Mouse (Mus musculus) embryonic facial prominence, embryonic 15.5 days (tissue): ENCODE results near the gene Smg9. TPM values are rescaled to one million over a fixed set of nuclear protein-coding genes. Genes with fewer than 3 reads are reported as not detected.
A peak's percentile ranks its signal among the peaks of the same experiment; 100 is the strongest.

Experiments used
- ATAC-seq: fragments of 200-750 bp; cut with Nextera tagmentation; 2 replicates; pipeline ENCODE4 v1.8.0; 2017; ENCODE audit warnings: low read depth, moderate TSS enrichment; ENCODE audit not compliant: insufficient number of reproducible peaks, low FRiP score, low TSS enrichment
- H3K27ac ChIP-seq: fragments of 300-500 bp; sonication (generic); replicated peaks from 2 replicates; pipeline ENCODE4 v1.5.1; 2015; ENCODE audit warnings: mild to moderate bottlenecking, inconsistent platforms
- H3K27me3 ChIP-seq: fragments of 300-500 bp; sonication (generic); 2 replicates; pipeline ENCODE4 v1.6.1; 2015; ENCODE audit warnings: inconsistent platforms
- H3K36me3 ChIP-seq: fragments of 300-500 bp; sonication (generic); 2 replicates; pipeline ENCODE4 v1.6.1; 2015; ENCODE audit warnings: mild to moderate bottlenecking, inconsistent platforms
- H3K4me1 ChIP-seq: fragments of 300-500 bp; sonication (generic); 2 replicates; pipeline ENCODE4 v1.6.1; 2015; ENCODE audit warnings: inconsistent platforms
- H3K4me2 ChIP-seq: fragments of 300-500 bp; sonication (generic); replicated peaks from 2 replicates; pipeline ENCODE4 v1.6.1; 2015; ENCODE audit warnings: mild to moderate bottlenecking, inconsistent platforms
- H3K4me3 ChIP-seq: fragments of 300-500 bp; sonication (generic); replicated peaks from 2 replicates; pipeline ENCODE4 v1.5.1; 2015; ENCODE audit warnings: mild to moderate bottlenecking, inconsistent platforms
- H3K9ac ChIP-seq: fragments of 300-500 bp; sonication (generic); 2 replicates; pipeline ENCODE4 v1.6.1; 2015; ENCODE audit warnings: inconsistent platforms
- H3K9me3 ChIP-seq: fragments of 300-500 bp; sonication (generic); replicated peaks from 2 replicates; pipeline ENCODE4 v1.6.1; 2016; ENCODE audit warnings: inconsistent platforms
- WGBS: fragments of 180-500 bp; shearing (Covaris S2); methylation state at CpG from one replicate; pipeline ENCODE4 v1.1.7; 2015; 5-methylcytosine and 5-hydroxymethylcytosine counted together
- polyA plus RNA-seq: library from polyadenylated mRNA; unstranded; fragments of >200 nt; fragmentation: Nextera tagmentation; extraction: Ambion mirVana; gene quantifications from 2 replicates; pipeline ENCODE4 v1.2.1, GENCODE M21; 2015

Gene Smg9
- polyA plus RNA-seq: 24.8 and 27.6 TPM in 2 replicates

DNA sequence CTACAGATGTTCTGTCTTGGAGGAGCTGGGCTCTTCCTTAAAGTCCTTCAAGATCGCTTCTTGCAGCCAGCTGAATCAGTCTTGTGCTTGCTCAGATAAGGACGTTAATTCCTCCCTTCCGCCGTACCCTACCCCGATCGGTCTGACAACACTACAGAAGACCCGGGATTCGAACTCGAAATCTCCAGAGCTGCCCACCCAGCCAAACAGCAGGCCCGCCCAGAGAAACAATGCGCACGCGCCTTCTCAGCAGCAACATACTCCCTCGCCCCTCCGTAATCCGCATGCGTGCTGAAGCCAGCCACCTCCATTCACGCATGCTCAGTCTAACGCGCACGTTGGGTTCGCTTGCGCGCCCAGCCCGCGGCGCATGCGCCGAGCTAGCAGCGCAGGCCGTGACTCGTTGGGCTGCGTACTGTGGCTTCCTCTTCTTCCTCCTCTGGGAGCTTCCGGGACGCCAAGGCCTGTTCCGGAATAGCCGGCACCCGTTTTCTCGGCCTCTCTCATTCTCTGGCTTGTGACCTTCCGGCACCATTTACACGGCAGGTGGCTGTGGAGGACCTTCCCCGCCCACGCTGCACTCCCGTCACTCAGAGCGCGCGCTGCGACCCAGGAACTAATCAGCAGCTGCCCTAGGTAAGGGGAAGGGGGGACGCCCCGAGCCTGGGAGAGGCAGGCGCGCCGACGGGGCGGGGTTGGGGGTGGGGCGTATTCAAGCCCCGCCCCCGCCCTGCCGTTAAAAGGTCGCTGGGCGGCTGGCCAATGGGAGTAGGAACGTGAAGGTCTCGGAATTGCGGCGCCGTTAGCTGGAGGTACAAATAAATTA is at the start of gene Smg9:
Gene Smg9 (plus strand): TSS at position 364 of the 826 bp plus-strand sequence.
- Histone ChIP-seq H3K27ac (peak within 1 kb of the TSS; percentile 97), H3K36me3 (peaks cover 20% of the 10 kb centered on the region), H3K9me3 (no peaks in the 10 kb centered on the region), H3K4me3 (peak within 1 kb of the TSS; percentile 69), H3K4me1 (peaks cover 15% of the 10 kb centered on the region; the same call in 1 of the 2 replicates), H3K9ac (peak within 1 kb of the TSS; percentile 58), H3K4me2 (peak within 1 kb of the TSS; percentile 60), H3K27me3 (no peaks in the 10 kb centered on the region)
- ATAC-seq: peak; percentile 96
- WGBS: 3% methylated on average over 66 of the region's 66 CpGs

DNA sequence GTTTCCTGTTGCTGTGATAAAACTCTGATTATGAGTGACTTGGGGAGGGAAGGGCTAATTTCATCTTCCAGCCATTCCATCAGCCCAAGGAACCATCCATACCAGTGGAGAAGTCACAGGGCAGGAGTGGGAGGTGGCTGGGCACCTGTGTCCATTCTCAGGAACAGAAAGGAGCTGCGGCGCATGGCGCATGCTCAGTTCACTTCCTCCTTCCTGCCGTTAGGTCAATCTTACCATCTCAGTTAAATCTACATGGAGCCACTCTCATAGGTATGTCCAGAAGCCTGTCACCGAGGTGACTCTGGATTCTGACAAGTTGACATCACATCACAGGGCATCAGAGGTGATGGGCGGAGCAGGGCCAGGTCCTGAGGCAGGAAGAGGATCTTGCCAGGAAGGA is 43.8 kb upstream of the Smg9 start:
- no peak for ATAC-seq
- WGBS: 84% methylated on average over 6 of the region's 6 CpGs
- Histone ChIP-seq H3K27me3 (no peaks in the 10 kb centered on the region), H3K27ac (0 out of 2 replicates have a peak overlapping the region, but pooled peaks have one; percentile 4), H3K4me3 (no peak overlapping the region), H3K9ac (no peak overlapping the region), H3K36me3 (no peaks in the 10 kb centered on the region), H3K4me2 (no peak overlapping the region), H3K9me3 (no peaks in the 10 kb centered on the region), H3K4me1 (no peaks in the 10 kb centered on the region)

DNA sequence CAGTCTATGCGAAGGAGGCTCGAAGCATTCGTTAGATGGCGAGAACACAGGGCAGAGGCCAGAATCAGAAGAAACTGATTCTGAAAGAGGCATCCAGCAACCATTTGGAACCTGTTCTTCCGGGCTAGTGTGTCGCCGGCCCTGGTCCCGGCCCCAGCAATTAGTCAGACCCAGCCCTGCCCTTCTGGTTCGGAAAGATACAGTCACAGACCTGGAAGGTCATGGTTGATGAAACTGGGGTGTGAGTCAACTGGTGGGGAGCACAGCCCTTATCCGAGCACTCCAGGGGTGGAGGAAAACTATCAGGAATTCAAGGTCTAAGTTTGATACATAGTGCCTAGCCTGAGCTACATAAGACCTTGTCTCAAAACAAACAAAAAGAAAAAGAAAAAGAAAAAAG is 43.3 kb upstream of the Smg9 start:
- no peak overlapping the region for H3K9ac ChIP-seq
- WGBS: 75% methylated on average over 10 of the region's 10 CpGs
- H3K9me3 ChIP-seq: no peaks in the 10 kb centered on the region
- no peaks in the 10 kb centered on the region for H3K27me3 ChIP-seq
- no peak overlapping the region for H3K4me2 ChIP-seq
- H3K36me3 ChIP-seq: no peaks in the 10 kb centered on the region
- H3K4me3 ChIP-seq: no peak overlapping the region
- no peaks in the 10 kb centered on the region for H3K4me1 ChIP-seq
- ATAC-seq: no peak
- no peak overlapping the region for H3K27ac ChIP-seq

DNA sequence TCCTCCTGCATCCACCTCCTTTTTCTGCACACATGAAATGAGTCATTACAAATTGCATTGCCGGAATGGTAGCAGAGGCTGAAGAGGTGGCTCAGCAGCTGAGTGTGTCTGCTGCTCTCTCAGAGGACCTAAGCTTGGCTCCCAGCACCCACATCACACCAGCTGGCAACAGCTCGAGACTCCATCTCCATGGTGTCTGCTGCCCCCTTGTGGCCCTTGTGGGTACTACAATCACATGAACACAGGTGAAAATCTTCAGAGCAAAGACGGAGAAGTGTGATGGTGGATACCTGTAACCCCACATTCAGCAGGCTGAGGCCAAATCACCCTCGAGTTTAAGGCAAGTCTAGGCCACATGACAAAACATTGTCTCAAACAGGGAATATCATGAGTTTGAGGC is 41.5 kb upstream of the Smg9 start:
- Histone ChIP-seq H3K4me3 (no peak overlapping the region), H3K4me2 (no peak overlapping the region)

DNA sequence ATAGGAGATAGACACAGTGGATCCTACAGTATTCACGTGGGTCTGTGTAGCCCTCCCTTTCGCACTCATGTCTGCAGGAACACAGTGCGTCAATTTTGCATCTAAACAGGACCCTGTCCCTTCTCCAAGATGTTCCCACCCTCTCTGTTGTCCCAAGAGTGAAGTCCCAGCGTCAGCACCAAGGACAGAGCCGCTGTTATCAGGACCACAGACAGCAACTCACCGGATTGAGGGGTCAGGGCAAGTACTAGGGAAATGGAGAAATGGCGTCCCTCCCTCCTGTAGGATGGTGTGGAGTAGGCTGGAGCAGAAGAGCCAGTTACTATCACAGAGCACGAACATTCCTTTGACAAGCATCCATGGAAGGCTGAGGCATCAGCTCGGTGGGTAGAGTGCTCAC is 40.1 kb upstream of the Smg9 start:
- H3K27me3 ChIP-seq: no peaks in the 10 kb centered on the region
- H3K4me2 ChIP-seq: no peak overlapping the region
- H3K36me3 ChIP-seq: no peaks in the 10 kb centered on the region
- H3K4me1 ChIP-seq: no peaks in the 10 kb centered on the region
- no peak overlapping the region for H3K4me3 ChIP-seq
- no peak for ATAC-seq
- H3K9me3 ChIP-seq: no peaks in the 10 kb centered on the region
- no peak overlapping the region for H3K27ac ChIP-seq
- 28% methylated on average over 9 of the region's 9 CpGs for WGBS
- no peak overlapping the region for H3K9ac ChIP-seq

More for the DNA sequence above, 41.5 kb upstream of the Smg9 start:
- WGBS: 53% methylated on average over 4 of the region's 4 CpGs
- no peaks in the 10 kb centered on the region for H3K9me3 ChIP-seq
- H3K4me1 ChIP-seq: no peaks in the 10 kb centered on the region
- no peaks in the 10 kb centered on the region for H3K27me3 ChIP-seq
- no peaks in the 10 kb centered on the region for H3K36me3 ChIP-seq
- H3K9ac ChIP-seq: no peak overlapping the region
- no peak for ATAC-seq
- no peak overlapping the region for H3K27ac ChIP-seq

DNA sequence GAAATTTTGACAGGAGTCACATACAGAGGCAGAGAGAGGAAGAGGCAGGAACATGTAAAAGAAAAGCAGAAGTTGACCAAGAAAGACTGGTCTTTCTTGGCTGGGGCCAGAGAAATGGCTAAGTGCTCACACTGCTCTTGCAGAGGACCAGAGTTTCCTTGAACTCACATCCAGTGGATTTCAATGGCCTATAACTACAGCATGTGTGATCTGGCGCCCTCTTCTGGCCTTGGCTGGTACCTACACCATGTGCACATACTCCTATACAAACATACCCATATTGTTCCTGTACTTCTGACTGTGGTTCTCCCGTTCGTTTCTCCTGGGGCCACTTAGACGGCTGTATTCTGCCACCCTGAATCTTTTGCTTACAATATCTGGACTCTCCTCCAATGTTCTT is 38.4 kb upstream of the Smg9 start:
- Histone ChIP-seq H3K27ac (no peak overlapping the region), H3K9ac (no peak overlapping the region), H3K9me3 (no peaks in the 10 kb centered on the region), H3K4me1 (no peaks in the 10 kb centered on the region), H3K27me3 (no peaks in the 10 kb centered on the region), H3K4me3 (no peak overlapping the region), H3K36me3 (no peaks in the 10 kb centered on the region), H3K4me2 (no peak overlapping the region)
- WGBS: 66% methylated on average over 4 of the region's 4 CpGs
- ATAC-seq: no peak

DNA sequence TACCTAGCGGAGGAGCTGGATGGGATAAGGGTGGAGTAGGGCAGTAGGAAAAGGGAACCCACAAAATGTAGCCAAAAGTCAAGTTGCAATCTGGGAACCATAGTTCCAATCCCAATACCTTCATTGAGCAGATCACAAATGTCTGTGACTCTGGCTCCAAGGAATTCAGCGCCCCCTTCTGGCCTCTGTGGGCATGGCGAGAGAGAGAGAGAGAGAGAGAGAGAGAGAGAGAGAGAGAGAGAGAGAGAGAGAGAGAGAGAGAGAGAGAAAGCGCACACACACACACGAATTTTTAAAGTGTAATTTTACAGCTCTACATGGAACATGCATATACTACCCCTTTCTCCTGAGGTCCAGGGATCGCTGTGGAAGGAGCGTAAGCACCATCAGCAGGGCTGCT is 36.2 kb upstream of the Smg9 start:
- 25% methylated on average over 7 of the region's 7 CpGs for WGBS
- no peaks in the 10 kb centered on the region for H3K9me3 ChIP-seq
- no peak for ATAC-seq
- no peak overlapping the region for H3K4me3 ChIP-seq
- no peak overlapping the region for H3K9ac ChIP-seq
- no peak overlapping the region for H3K27ac ChIP-seq
- H3K4me1 ChIP-seq: no peaks in the 10 kb centered on the region
- no peaks in the 10 kb centered on the region for H3K27me3 ChIP-seq
- no peaks in the 10 kb centered on the region for H3K36me3 ChIP-seq
- H3K4me2 ChIP-seq: no peak overlapping the region

DNA sequence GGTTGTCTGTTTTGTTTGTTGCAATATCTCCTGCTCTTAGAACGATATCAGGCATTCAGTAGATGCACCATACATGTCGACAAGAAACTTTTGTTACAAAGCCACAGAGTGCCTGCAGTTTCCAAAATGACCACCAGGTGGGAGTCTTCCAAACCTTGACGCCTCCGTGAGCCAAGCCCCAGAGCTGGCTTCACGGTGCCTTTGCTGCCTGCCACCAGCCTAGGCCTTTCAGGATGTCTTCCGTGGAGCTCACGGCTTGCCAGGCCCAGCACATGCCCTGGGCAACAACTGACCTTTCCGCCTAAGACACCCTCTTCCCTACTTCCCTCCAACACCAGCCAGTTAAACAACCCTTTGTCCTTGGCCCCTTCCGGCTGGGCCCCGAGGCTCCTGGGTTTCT is 34.6 kb upstream of the Smg9 start:
- no peak; the same call in 1 of the 2 replicates for ATAC-seq
- no peak overlapping the region for H3K4me3 ChIP-seq
- no peaks in the 10 kb centered on the region for H3K27me3 ChIP-seq
- no peak overlapping the region for H3K4me2 ChIP-seq
- H3K9me3 ChIP-seq: no peaks in the 10 kb centered on the region
- 19% methylated on average over 10 of the region's 10 CpGs for WGBS
- no peak overlapping the region for H3K27ac ChIP-seq
- no peak overlapping the region for H3K9ac ChIP-seq
- H3K36me3 ChIP-seq: no peaks in the 10 kb centered on the region
- peaks cover 3% of the 10 kb centered on the region for H3K4me1 ChIP-seq

DNA sequence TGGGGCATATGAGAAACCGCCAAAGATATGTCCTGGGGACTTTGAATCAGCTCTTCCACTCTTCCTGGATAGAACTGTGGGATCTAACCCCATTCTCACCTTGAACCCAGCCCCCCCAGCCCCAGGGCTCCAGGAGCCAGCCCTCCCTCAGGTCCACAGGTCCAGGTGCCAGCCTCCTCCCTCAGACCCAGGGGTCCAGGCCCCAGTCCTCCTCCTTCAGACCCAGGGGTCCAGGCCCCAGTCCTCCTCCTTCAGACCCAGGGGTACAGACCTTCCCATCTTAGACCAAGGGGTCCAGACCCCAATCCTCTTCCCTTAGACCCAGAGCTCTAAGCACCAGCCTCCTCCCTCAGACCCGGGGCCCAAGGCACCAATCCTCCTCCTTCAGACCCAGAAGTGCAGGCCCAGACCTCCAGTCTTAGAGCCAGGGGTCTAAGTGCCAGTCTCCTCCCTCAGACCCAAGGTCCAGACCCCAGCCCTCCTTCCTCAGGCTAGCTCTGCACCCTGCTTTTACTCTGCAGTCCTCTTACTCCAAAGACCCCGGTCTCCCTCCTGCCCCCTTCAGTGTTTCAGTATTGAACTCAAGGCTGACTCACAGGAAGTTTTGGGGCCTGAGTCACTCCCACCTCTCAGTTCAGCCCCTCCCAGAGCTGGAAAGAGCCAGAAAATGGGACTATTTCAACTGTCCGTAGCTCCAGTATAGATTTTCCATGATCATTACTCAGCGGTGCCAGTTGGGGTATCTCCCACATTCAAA is 34.0 kb upstream of the Smg9 start:
- no peak overlapping the region for H3K9ac ChIP-seq
- H3K36me3 ChIP-seq: no peaks in the 10 kb centered on the region
- no peak overlapping the region for H3K27ac ChIP-seq
- ATAC-seq: no peak; the same call in 1 of the 2 replicates
- 78% methylated on average over 5 of the region's 5 CpGs for WGBS
- H3K4me2 ChIP-seq: no peak overlapping the region
- H3K9me3 ChIP-seq: no peaks in the 10 kb centered on the region
- peaks cover 9% of the 10 kb centered on the region for H3K4me1 ChIP-seq
- H3K4me3 ChIP-seq: no peak overlapping the region
- no peaks in the 10 kb centered on the region for H3K27me3 ChIP-seq

DNA sequence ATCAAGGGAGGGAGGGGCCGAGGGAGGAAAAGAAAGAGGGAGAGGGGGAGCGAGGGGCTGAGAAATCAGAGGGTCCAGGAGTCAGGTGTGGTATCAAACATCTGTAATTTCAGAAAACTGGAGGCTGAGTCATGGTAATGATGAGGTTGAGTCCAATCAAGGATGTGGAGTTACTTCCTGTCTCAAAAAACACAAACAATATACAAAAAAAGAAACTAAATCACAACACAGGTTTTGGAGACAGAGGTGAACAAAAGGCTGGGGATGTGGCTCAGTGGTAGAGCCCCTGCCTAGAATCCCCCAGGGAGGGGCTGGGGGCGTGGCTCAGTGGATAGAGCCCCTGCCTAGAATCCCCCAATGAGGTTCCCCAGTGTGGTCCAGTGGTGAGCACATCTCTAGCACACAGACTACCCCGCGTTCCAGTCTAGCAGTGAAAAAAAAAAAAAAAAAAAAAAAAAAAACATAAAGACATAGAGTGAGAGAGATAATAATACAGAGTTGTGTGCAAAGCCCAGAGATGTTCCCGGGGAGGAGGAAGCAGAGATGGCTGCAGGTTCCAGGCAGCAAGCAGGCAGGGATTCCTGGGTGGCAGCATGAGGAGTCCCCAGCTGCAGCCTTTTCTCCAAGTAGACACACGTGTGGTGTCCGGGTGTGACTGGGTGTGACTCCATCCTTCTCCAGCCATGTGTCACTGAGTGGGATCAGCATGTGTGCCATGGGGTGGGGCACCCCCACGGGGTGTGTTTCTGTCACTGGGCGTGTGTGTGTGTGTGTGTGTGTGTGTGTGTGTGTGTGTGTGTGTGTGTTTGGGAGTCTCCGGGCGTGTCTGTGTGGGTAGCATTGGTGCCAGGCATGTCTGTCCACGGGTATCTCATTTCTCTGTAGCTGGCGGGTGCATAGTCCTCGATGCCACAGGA is 32.4 kb upstream of the Smg9 start:
- Histone ChIP-seq H3K9ac (no peak overlapping the region), H3K4me2 (no peak overlapping the region), H3K4me3 (no peak overlapping the region), H3K4me1 (peaks cover 10% of the 10 kb centered on the region), H3K36me3 (no peaks in the 10 kb centered on the region), H3K27ac (no peak overlapping the region), H3K9me3 (no peaks in the 10 kb centered on the region), H3K27me3 (no peaks in the 10 kb centered on the region)
- no peak for ATAC-seq
- 68% methylated on average over 15 of the region's 15 CpGs for WGBS

DNA sequence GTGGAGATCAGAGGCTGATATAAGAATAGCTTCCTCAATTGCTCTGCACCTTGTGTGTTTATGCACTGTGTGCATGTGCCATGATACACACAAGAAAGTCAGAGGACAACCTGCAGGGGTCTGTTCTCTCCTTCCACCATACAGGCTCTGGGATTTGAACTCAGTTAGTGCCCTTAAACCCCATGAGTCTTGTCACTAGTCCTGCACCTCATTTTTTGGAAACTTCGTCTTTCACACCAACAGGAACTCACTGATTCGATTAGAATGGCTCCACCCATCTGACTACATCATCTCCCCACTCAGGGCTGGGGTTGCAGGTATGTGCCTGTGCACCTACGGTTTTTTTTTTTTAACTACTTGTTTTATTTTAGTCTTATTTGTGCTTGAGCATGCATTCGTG is 31.2 kb upstream of the Smg9 start:
- Histone ChIP-seq H3K27me3 (no peaks in the 10 kb centered on the region), H3K4me3 (no peak overlapping the region), H3K4me1 (peaks cover 11% of the 10 kb centered on the region), H3K4me2 (no peak overlapping the region), H3K27ac (no peak overlapping the region), H3K9ac (no peak overlapping the region), H3K36me3 (no peaks in the 10 kb centered on the region), H3K9me3 (no peaks in the 10 kb centered on the region)
- WGBS: 59% methylated on average over 4 of the region's 4 CpGs
- ATAC-seq: no peak
